Mouse (Mus musculus) T-helper 2 cell (primary cell): Measurements from ENCODE around the gene Uqcc1.
"Not testable (repeated sequence)": the region's sequence is repeated elsewhere in the genome, so short reads cannot be mapped to it uniquely, and the experiment has no call there.

Experiments
- in situ Hi-C: fragments of 300-600 bp; cut with MboI, MseI; formaldehyde crosslinking; loops from one replicate; pipeline ENCODE4 v1.15.1; 2025; ENCODE audit warnings: high pct_unique_total_duplicates

Gene Uqcc1

GRCm38 (mm10) chr2:155862573-155863300 lies 67.4 kb downstream of the Uqcc1 start:
- in situ Hi-C loops: no loop called here

GRCm38 (mm10) chr2:155861581-155861980 lies 68.5 kb downstream of the Uqcc1 start:
- in situ Hi-C loops: no loop called here

- in situ Hi-C loops: no loop called here
Measured at GRCm38 (mm10) chr2:155860102-155860501, 70.0 kb downstream of the Uqcc1 start.

- in situ Hi-C loops: loop anchor here (5.0 kb wide), 1 partner anchor 90 kb away; the partner anchor contains the start of gene Gm15557
Measured at GRCm38 (mm10) chr2:155852536-155852935, 77.6 kb downstream of the Uqcc1 start.

GRCm38 (mm10) chr2:155850120-155850519 lies 80.0 kb downstream of the Uqcc1 start:
- in situ Hi-C loops: loop anchor here (5.0 kb wide), 1 partner anchor 92 kb away; the partner anchor contains the start of gene Gm15557

- in situ Hi-C loops: no loop called here
Measured at GRCm38 (mm10) chr2:155849464-155849863, 80.6 kb downstream of the Uqcc1 start.

GRCm38 (mm10) chr2:155848291-155848690 lies 81.8 kb downstream of the Uqcc1 start:
- in situ Hi-C loops: no loop called here

GRCm38 (mm10) chr2:155846930-155847329 lies 83.2 kb downstream of the Uqcc1 start:
- in situ Hi-C loops: no loop called here

GRCm38 (mm10) chr2:155838961-155839360 lies 91.1 kb downstream of the Uqcc1 start:
- in situ Hi-C loops: no loop called here

GRCm38 (mm10) chr2:155837961-155838360 lies 92.1 kb downstream of the Uqcc1 start:
- in situ Hi-C loops: no loop called here

- in situ Hi-C loops: no loop called here
Measured at GRCm38 (mm10) chr2:155834732-155835131, 95.4 kb downstream of the Uqcc1 start, which contains the start of gene Fam83c. Gene Fam83c (minus strand): TSS chr2:155834854.

- in situ Hi-C loops: not testable (repeated sequence)
Measured at GRCm38 (mm10) chr2:155832087-155832486, 98.0 kb downstream of the Uqcc1 start.

GRCm38 (mm10) chr2:155831302-155831701 lies 98.8 kb downstream of the Uqcc1 start:
- in situ Hi-C loops: no loop called here

- in situ Hi-C loops: no loop called here
Measured at GRCm38 (mm10) chr2:155830841-155831240, 99.3 kb downstream of the Uqcc1 start.

GRCm38 (mm10) chr2:155826630-155827424 lies 103.3 kb downstream of the Uqcc1 start, which contains the start of gene Eif6:
Gene Eif6 (minus strand): TSS chr2:155826925.
- in situ Hi-C loops: no loop called here

GRCm38 (mm10) chr2:155825904-155826629 lies 104.0 kb downstream of the Uqcc1 start:
- in situ Hi-C loops: no loop called here

GRCm38 (mm10) chr2:155823722-155824121 lies 106.4 kb downstream of the Uqcc1 start:
- in situ Hi-C loops: no loop called here

- in situ Hi-C loops: no loop called here
Measured at GRCm38 (mm10) chr2:155820779-155821178, 109.3 kb downstream of the Uqcc1 start.

- in situ Hi-C loops: no loop called here
Measured at GRCm38 (mm10) chr2:155819449-155820251, 110.5 kb downstream of the Uqcc1 start.

- in situ Hi-C loops: no loop called here
Measured at GRCm38 (mm10) chr2:155819392-155819448, 110.9 kb downstream of the Uqcc1 start, which contains the start of gene BC029722. Gene BC029722 (minus strand): TSS chr2:155819426.

- in situ Hi-C loops: no loop called here
Measured at GRCm38 (mm10) chr2:155818596-155819391, 111.3 kb downstream of the Uqcc1 start.
